Mouse (Mus musculus): Measurements from ENCODE around the gene Rassf6.

GRCm38 (mm10) chr5:90652724-90653123 lies 12.3 kb upstream of the Rassf6 start:
- TF ChIP-seq CTCF (IDR thresholded peaks at IDR 0.05; ENCODE audit: borderline replicate concordance, extremely low read depth, insufficient read depth, insufficient read length) (peak; percentile 87), POLR2A (IDR thresholded peaks at IDR 0.05; ENCODE audit: borderline replicate concordance, extremely low read depth, insufficient read depth, insufficient read length, poor library complexity, severe bottlenecking) (no peak)

All from brain, embryonic 14.5 days (tissue).